In the genomic region with DNA sequence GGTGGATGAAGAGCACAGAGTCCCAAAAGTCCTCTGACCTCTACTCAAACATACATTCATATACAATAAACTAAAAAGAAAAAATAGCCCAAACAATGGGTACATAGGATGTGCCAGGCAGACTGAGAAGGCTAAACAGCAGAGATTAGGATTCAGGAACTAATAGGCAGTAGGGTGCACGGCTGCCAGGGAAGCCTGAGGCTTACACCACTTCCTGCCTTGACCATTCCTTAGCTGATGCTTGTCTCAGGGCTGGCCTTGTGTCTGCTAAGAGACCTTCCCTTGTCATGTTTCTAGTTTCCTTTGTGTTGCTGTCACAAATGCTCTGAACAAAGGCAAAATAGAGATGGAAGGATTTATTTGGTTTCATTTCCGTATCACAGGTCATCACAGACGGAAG, we compare ENCODE assay signal across 10 mouse cellular contexts.
"Had no signal": no experiment of that assay in that cellular context is flagged by ENCODE, and none has a peak within 500 bp of the region (broad histone marks: within the 10 kb centered on the region; RNA-seq: fewer than 3 reads in every experiment).

No protein-coding gene starts in this region.

- ATAC-seq: midbrain, embryonic 13.5 days; midbrain, embryonic 15.5 days had no signal

- DNase-seq: lung, adult 18-20 months; lung, embryonic 14.5 days; lung, postnatal 10 days; lung, postnatal 4 days; right cerebral cortex, postnatal 14 days; thymus, adult 18-20 months; thymus, postnatal 14 days; thymus, postnatal 36 days had no signal
